Mouse (Mus musculus) heart, embryonic 16.5 days (tissue): ENCODE results near the gene Pipox. TPM values are rescaled to one million over a fixed set of nuclear protein-coding genes. Genes with fewer than 3 reads are reported as not detected.
A peak's percentile ranks its signal among the peaks of the same experiment; 100 is the strongest.

Experiments
- ATAC-seq: fragments of 200-750 bp; cut with Nextera tagmentation; replicated peaks from 2 replicates; pipeline ENCODE4 v1.8.0; 2017; ENCODE audit warnings: moderate number of reproducible peaks; ENCODE audit not compliant: insufficient read depth, low FRiP score; ENCODE audit errors: extremely low read depth
- H3K27ac ChIP-seq: fragments of 300-500 bp; sonication (generic); 2 replicates; pipeline ENCODE4 v1.5.1; 2014; ENCODE audit warnings: mild to moderate bottlenecking, low read length, control low read depth, moderate library complexity
- H3K27me3 ChIP-seq: fragments of 300-500 bp; sonication (generic); 2 replicates; pipeline ENCODE4 v1.6.1; 2014; ENCODE audit warnings: low read length, mixed read lengths; ENCODE audit not compliant: control insufficient read depth, insufficient read depth
- H3K36me3 ChIP-seq: fragments of 300-500 bp; sonication (generic); 2 replicates; pipeline ENCODE4 v1.6.1; 2014; ENCODE audit not compliant: control insufficient read depth, insufficient read depth
- H3K4me1 ChIP-seq: fragments of 300-500 bp; sonication (generic); 2 replicates; pipeline ENCODE4 v1.6.1; 2014; ENCODE audit warnings: low read length, mixed read lengths; ENCODE audit not compliant: control insufficient read depth, insufficient read depth
- H3K4me2 ChIP-seq: fragments of 300-500 bp; sonication (generic); 2 replicates; pipeline ENCODE4 v1.6.1; 2014; ENCODE audit warnings: low read depth, mild to moderate bottlenecking, control low read depth, low read length
- H3K4me3 ChIP-seq: fragments of 300-500 bp; sonication (generic); 2 replicates; pipeline ENCODE4 v1.5.1; 2014; ENCODE audit warnings: mild to moderate bottlenecking, control low read depth, low read length
- H3K9ac ChIP-seq: fragments of 300-500 bp; sonication (generic); 2 replicates; pipeline ENCODE4 v1.6.1; 2014; ENCODE audit warnings: low read length, control low read depth
- H3K9me3 ChIP-seq: fragments of 300-500 bp; sonication (generic); replicated peaks from 2 replicates; pipeline ENCODE4 v1.6.1; 2016; ENCODE audit warnings: low read length; ENCODE audit not compliant: control insufficient read depth
- WGBS: fragments of 180-500 bp; shearing (Covaris S2); extraction: QIAGEN DNeasy Blood & Tissue Kit; methylation state at CpG from one replicate; pipeline ENCODE4 v1.1.7; 2014; 5-methylcytosine and 5-hydroxymethylcytosine counted together
- polyA plus RNA-seq: library from polyadenylated mRNA; unstranded; fragments of >200 nt; fragmentation: Nextera tagmentation; extraction: Ambion mirVana; gene quantifications from 2 replicates; pipeline ENCODE4 v1.2.1, GENCODE M21; 2015

Pipox gene
- polyA plus RNA-seq: 2.9 TPM in 2 replicates

DNA sequence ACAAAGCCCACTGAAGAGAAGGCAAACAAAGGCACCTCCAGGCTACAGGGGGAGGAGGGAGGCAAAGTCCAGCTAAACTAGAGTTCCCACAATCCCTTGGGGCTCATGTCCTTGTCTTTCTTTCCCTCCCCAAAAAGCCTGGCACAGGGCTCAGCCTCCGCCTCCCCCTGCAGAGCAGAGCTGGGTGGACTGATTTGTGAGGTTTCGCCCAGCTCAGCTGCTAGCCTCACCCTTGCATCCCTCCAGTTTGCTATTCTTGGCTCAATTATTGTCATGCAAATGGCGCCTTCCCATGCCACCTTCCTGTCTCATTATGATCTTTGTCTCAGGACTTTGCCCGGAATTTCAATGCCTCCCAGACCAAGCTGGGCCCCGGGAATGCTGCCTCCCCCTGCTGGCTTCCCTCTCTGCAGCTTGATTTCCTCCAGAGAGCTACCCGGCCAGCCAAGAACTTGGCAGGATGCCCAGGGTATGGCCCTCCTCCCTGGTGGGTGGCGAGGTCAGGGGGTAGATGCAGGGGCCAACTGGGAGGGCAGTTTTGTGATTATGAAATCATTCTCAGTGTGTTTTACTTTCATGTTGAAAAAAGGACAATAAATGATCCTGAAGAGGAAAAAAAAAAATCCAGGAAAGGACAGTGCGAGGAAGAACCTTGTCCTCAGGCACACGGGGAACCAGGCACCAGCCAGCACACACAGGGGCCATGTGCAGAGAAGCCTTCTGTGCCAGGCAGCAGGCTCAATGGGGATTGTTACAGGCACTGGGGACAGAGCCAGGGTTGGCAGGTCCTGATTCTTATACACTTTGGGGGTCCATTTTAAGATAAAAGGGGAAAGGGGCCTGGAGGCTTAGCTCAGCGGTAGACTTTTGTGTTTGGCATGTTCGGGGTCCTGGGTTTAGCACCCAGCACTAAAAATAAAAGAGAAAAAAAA is at the start of gene Pipox:
Gene Pipox (minus strand): TSS at position 310 of the 932 bp plus-strand sequence.
- H3K27ac ChIP-seq: peak within 1 kb of the TSS; percentile 81
- H3K4me2 ChIP-seq: peak within 1 kb of the TSS; percentile 36
- no peaks in the 10 kb centered on the region for H3K9me3 ChIP-seq
- peak; percentile 86 for ATAC-seq
- H3K4me3 ChIP-seq: no peak within 1 kb of the TSS
- WGBS: 20% methylated on average over 11 of the region's 11 CpGs
- no peak within 1 kb of the TSS for H3K9ac ChIP-seq
- peaks cover 5% of the 10 kb centered on the region for H3K27me3 ChIP-seq
- H3K36me3 ChIP-seq: no peaks in the 10 kb centered on the region
- H3K4me1 ChIP-seq: peaks cover 31% of the 10 kb centered on the region

DNA sequence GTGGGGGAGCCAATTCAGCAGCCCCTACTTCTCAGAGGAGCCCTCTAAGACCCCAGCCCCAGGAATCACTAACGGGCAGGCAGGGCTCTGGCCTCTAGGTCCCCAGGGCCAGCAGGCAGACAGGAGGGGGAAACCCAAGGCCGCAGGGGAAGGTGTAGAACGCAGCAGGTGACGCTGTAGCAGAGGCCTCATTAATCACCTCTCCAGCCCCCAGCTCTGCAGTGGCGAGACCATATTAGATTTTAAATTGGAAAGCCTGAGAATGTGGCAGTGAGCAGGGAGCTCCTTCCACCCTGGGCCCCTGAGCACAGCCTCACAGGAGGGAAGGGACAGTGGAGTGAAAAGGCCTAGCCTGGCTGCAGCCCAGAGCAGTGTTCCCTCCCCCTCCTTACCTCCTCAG is 48.3 kb upstream of the Pipox start:
- no peaks in the 10 kb centered on the region for H3K36me3 ChIP-seq
- no peak overlapping the region for H3K9ac ChIP-seq
- H3K27ac ChIP-seq: no peak overlapping the region
- WGBS: 33% methylated on average over 5 of the region's 5 CpGs
- no peak overlapping the region for H3K4me3 ChIP-seq
- H3K27me3 ChIP-seq: peaks cover 13% of the 10 kb centered on the region
- no peak for ATAC-seq
- H3K4me1 ChIP-seq: no peaks in the 10 kb centered on the region
- no peak overlapping the region for H3K4me2 ChIP-seq
- no peaks in the 10 kb centered on the region for H3K9me3 ChIP-seq

GRCm38 (mm10) chr11:77937649-77938410 is 43.9 kb upstream of the Pipox start:
- 9% methylated on average over 4 of the region's 4 CpGs for WGBS
- H3K4me2 ChIP-seq: no peak overlapping the region
- H3K4me1 ChIP-seq: no peaks in the 10 kb centered on the region
- H3K36me3 ChIP-seq: no peaks in the 10 kb centered on the region
- no peak overlapping the region for H3K4me3 ChIP-seq
- no peak overlapping the region for H3K9ac ChIP-seq
- peaks cover 50% of the 10 kb centered on the region for H3K27me3 ChIP-seq
- no peak overlapping the region for H3K27ac ChIP-seq
- no peaks in the 10 kb centered on the region for H3K9me3 ChIP-seq
- ATAC-seq: no peak

DNA sequence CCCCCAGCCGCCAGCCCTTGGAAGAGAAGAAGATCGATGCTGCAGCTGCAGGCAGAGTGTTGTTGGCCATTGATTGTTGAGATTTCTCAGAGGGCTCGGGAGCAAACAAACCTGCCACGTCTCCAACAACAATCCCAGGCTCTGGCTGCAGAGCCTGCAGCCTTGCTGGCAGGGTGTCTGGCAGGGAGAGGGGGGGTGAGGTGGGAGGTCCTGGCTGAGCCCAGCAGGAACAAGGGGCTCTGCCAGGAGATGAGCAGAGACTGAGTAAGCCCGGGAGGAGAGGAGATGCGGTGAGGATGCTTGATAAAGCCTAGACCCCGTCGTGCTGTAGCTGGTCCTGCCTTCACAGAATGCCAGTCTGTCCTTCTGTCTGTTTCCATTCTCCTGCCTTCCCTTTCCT is 43.0 kb upstream of the Pipox start:
- Histone ChIP-seq H3K27me3 (peaks cover 60% of the 10 kb centered on the region), H3K4me3 (no peak overlapping the region), H3K27ac (no peak overlapping the region), H3K36me3 (no peaks in the 10 kb centered on the region), H3K4me2 (no peak overlapping the region), H3K9me3 (no peaks in the 10 kb centered on the region), H3K4me1 (no peaks in the 10 kb centered on the region), H3K9ac (no peak overlapping the region)
- ATAC-seq: no peak
- WGBS: 6% methylated on average over 8 of the region's 8 CpGs

DNA sequence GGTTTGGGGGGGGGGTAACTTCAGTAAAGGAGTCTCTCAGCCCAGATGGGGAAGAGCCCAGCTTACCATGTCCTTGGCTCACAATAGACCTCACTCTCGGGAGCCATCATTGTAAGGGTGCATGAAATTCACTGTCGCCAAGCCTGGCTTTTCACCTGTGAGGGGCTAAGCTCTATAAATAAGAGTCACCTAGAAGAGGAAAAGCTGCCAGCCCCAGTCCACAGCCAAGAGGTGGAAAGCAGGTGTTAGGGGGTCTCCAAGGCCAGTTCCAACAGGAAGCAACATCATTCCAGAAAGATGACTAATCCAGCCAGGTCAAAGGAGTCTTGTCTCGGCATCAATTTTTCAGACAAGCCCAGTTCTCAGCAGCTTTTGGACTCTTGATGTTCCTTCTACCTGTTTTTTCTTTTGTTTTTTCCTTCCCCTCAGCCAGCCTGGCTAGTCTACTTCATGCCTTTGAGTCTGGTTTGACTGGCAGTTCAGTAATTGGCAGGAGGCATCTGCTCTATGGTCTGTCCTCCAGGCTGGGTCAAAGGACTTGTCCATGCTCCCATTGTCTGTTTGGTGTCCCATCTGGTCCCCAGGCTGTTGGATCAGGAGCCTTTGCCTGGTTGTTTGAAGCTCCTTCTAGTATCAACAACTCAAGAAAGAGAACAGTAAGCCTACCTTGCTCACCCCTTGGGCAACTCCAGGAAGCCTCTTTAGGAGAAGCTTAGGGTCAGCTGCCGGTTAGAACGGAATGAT is 40.8 kb upstream of the Pipox start:
- H3K4me3 ChIP-seq: no peak overlapping the region
- no peak for ATAC-seq
- H3K4me1 ChIP-seq: peaks cover 6% of the 10 kb centered on the region
- WGBS: 36% methylated on average over 5 of the region's 5 CpGs
- H3K9me3 ChIP-seq: no peaks in the 10 kb centered on the region
- no peaks in the 10 kb centered on the region for H3K36me3 ChIP-seq
- no peak overlapping the region for H3K9ac ChIP-seq
- H3K27me3 ChIP-seq: peaks cover 70% of the 10 kb centered on the region
- H3K27ac ChIP-seq: no peak overlapping the region
- no peak overlapping the region for H3K4me2 ChIP-seq

- Histone ChIP-seq H3K9ac (no peak overlapping the region), H3K27me3 (peaks cover 74% of the 10 kb centered on the region), H3K4me1 (peaks cover 6% of the 10 kb centered on the region), H3K9me3 (no peaks in the 10 kb centered on the region), H3K4me3 (no peak overlapping the region), H3K4me2 (no peak overlapping the region), H3K36me3 (no peaks in the 10 kb centered on the region), H3K27ac (no peak overlapping the region)
- ATAC-seq: no peak
- 6% methylated on average over 4 of the region's 4 CpGs for WGBS
Measured at GRCm38 (mm10) chr11:77934111-77934521, 40.2 kb upstream of the Pipox start.

- H3K27me3 ChIP-seq: peaks cover 74% of the 10 kb centered on the region
- no peaks in the 10 kb centered on the region for H3K9me3 ChIP-seq
- H3K9ac ChIP-seq: no peak overlapping the region
- H3K4me3 ChIP-seq: no peak overlapping the region
- no peak for ATAC-seq
- no peaks in the 10 kb centered on the region for H3K36me3 ChIP-seq
- H3K4me2 ChIP-seq: no peak overlapping the region
- no peak overlapping the region for H3K27ac ChIP-seq
- H3K4me1 ChIP-seq: peaks cover 6% of the 10 kb centered on the region
- WGBS: 28% methylated on average over 5 of the region's 5 CpGs
Measured at GRCm38 (mm10) chr11:77932576-77932975, 38.7 kb upstream of the Pipox start.

- Histone ChIP-seq H3K9ac (no peak overlapping the region), H3K4me3 (peak overlapping the region; percentile 50), H3K4me2 (peak overlapping the region; percentile 78), H3K4me1 (peaks cover 6% of the 10 kb centered on the region), H3K9me3 (no peaks in the 10 kb centered on the region), H3K27me3 (peaks cover 68% of the 10 kb centered on the region), H3K36me3 (no peaks in the 10 kb centered on the region), H3K27ac (no peak overlapping the region)
- no peak for ATAC-seq
- 3% methylated on average over 41 of the region's 41 CpGs for WGBS
Measured at GRCm38 (mm10) chr11:77931541-77932433, 37.9 kb upstream of the Pipox start.
